Mouse (Mus musculus): ENCODE measurements around the gene Asb18. TPM values are rescaled to one million over a fixed set of nuclear protein-coding genes. Genes with fewer than 3 reads are reported as not detected.

The Asb18 gene
- polyA plus RNA-seq (2014; fragmentation: Nextera tagmentation; extraction: Ambion mirVana), result 0.06 TPM in 1 of 2 replicates, not detected in the other

DNA sequence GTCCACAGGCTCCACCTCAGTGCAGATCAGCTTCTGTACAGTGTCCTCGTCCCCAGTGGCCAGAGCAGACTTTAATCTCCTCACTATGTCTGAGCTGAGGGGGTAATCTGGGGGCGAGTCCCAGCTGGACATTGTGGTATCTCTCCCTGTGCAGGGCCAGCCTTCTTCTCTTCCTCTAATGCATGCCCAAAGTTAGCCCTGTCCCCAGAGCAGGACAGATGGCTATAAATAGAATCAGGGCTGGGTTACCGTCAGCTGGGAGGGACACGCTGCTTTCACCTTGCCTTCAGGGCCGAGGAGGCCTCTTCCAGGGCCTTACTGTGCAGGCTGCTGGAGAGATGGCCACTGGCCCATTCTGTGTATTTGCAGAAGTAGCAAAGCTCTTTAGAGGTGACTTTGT lies at the start of gene Asb18:
TSS of gene Asb18 (minus strand) at position 221 of the 400 bp plus-strand sequence.
- no peak within 1 kb of the TSS for H3K4me3 ChIP-seq (ENCODE audit: low read depth, low read length)
- no peak within 1 kb of the TSS for H3K27ac ChIP-seq (ENCODE audit: low read length)
- no peaks in the 10 kb centered on the region for H3K27me3 ChIP-seq (ENCODE audit: control insufficient read depth, insufficient read depth, low read length)
- 76% methylated on average over 5 of the region's 5 CpGs for WGBS
- H3K9me3 ChIP-seq (ENCODE audit: control insufficient read depth, low read depth, low read length), result no peaks in the 10 kb centered on the region
- no peak within 1 kb of the TSS for H3K9ac ChIP-seq (replicated peaks; ENCODE audit: low read depth, low read length)
- no peaks in the 10 kb centered on the region for H3K36me3 ChIP-seq (ENCODE audit: control insufficient read depth, insufficient read depth, low read length)
- H3K4me1 ChIP-seq (ENCODE audit: control insufficient read depth, insufficient read depth, low read length), result no peaks in the 10 kb centered on the region
- no peak within 1 kb of the TSS for H3K4me2 ChIP-seq (replicated peaks; ENCODE audit: low read depth, low read length)
- ATAC-seq (ENCODE audit: insufficient number of reproducible peaks, insufficient read depth, low FRiP score, low read depth), result no peak

GRCm38 (mm10) chr1:90060599-90060998 lies 46.1 kb upstream of the Asb18 start:
- no peak overlapping the region for H3K4me2 ChIP-seq (replicated peaks; ENCODE audit: low read depth, low read length)
- H3K36me3 ChIP-seq (ENCODE audit: control insufficient read depth, insufficient read depth, low read length), result no peaks in the 10 kb centered on the region
- H3K4me1 ChIP-seq (ENCODE audit: control insufficient read depth, insufficient read depth, low read length), result no peaks in the 10 kb centered on the region
- ATAC-seq (ENCODE audit: insufficient number of reproducible peaks, insufficient read depth, low FRiP score, low read depth), result peak; percentile 35; the same call in 1 of the 2 replicates
- H3K9ac ChIP-seq (replicated peaks; ENCODE audit: low read depth, low read length), result no peak overlapping the region
- H3K9me3 ChIP-seq (ENCODE audit: control insufficient read depth, low read depth, low read length), result no peaks in the 10 kb centered on the region
- no peak overlapping the region for H3K4me3 ChIP-seq (ENCODE audit: low read depth, low read length)
- 19% methylated on average over 7 of the region's 7 CpGs for WGBS
- no peak overlapping the region for H3K27ac ChIP-seq (ENCODE audit: low read length)
- no peaks in the 10 kb centered on the region for H3K27me3 ChIP-seq (ENCODE audit: control insufficient read depth, insufficient read depth, low read length)

GRCm38 (mm10) chr1:90060054-90060453 lies 45.6 kb upstream of the Asb18 start:
- ATAC-seq (ENCODE audit: insufficient number of reproducible peaks, insufficient read depth, low FRiP score, low read depth), result no peak
- Histone ChIP-seq H3K4me2 (replicated peaks; ENCODE audit: low read depth, low read length) (no peak overlapping the region), H3K27ac (ENCODE audit: low read length) (no peak overlapping the region), H3K4me1 (ENCODE audit: control insufficient read depth, insufficient read depth, low read length) (no peaks in the 10 kb centered on the region), H3K9me3 (ENCODE audit: control insufficient read depth, low read depth, low read length) (no peaks in the 10 kb centered on the region), H3K27me3 (ENCODE audit: control insufficient read depth, insufficient read depth, low read length) (no peaks in the 10 kb centered on the region), H3K9ac (replicated peaks; ENCODE audit: low read depth, low read length) (no peak overlapping the region), H3K4me3 (ENCODE audit: low read depth, low read length) (no peak overlapping the region), H3K36me3 (ENCODE audit: control insufficient read depth, insufficient read depth, low read length) (no peaks in the 10 kb centered on the region)
- 70% methylated on average over 3 of the region's 3 CpGs for WGBS

DNA sequence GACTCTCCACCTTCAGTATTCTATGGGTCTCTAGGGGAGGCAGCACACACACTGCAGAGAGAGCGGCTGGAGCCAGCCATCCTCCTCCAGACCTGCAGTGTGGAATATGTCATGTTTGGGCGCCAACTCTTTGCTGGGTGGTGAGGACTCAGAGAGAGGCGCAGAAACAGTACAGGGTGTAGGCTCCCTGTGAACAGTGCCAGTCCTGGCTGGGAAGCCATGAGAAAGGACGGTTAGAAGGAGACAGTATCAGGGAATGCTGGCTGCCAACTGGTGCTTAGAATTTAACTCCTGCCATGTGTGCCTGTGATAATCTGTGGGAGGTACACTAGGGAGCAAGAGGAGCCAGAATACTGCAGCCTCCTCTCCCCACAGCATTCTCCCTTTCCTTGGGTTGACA lies 40.5 kb upstream of the Asb18 start:
- Histone ChIP-seq H3K27ac (ENCODE audit: low read length) (no peak overlapping the region), H3K9me3 (ENCODE audit: control insufficient read depth, low read depth, low read length) (no peaks in the 10 kb centered on the region), H3K4me2 (replicated peaks; ENCODE audit: low read depth, low read length) (no peak overlapping the region), H3K27me3 (ENCODE audit: control insufficient read depth, insufficient read depth, low read length) (no peaks in the 10 kb centered on the region), H3K4me1 (ENCODE audit: control insufficient read depth, insufficient read depth, low read length) (peaks cover 5% of the 10 kb centered on the region), H3K36me3 (ENCODE audit: control insufficient read depth, insufficient read depth, low read length) (no peaks in the 10 kb centered on the region), H3K4me3 (ENCODE audit: low read depth, low read length) (no peak overlapping the region), H3K9ac (replicated peaks; ENCODE audit: low read depth, low read length) (no peak overlapping the region)
- ATAC-seq (ENCODE audit: insufficient number of reproducible peaks, insufficient read depth, low FRiP score, low read depth), result no peak
- WGBS, result 86% methylated on average over 4 of the region's 4 CpGs

DNA sequence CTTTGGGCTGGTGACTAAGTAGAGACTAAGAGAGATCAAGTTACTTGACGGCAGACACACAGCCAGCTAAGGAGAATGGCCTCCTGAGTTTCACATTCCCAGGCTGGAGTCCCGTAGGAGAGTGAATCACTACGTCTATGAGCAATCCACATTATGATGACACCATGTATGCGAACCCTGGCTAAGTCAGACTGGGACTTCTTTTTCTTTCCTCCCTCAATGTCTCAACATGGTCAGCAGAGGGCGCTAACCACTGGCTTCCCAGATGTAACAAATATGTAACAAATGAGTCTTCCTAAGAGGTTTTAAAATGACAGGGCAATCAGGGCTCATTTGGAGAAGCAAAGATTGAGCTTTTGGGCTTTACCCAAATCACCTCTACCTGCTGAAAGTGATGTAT lies 36.9 kb upstream of the Asb18 start:
- Histone ChIP-seq H3K9ac (replicated peaks; ENCODE audit: low read depth, low read length) (no peak overlapping the region), H3K36me3 (ENCODE audit: control insufficient read depth, insufficient read depth, low read length) (no peaks in the 10 kb centered on the region), H3K4me3 (ENCODE audit: low read depth, low read length) (no peak overlapping the region), H3K27me3 (ENCODE audit: control insufficient read depth, insufficient read depth, low read length) (no peaks in the 10 kb centered on the region), H3K27ac (ENCODE audit: low read length) (no peak overlapping the region), H3K4me2 (replicated peaks; ENCODE audit: low read depth, low read length) (no peak overlapping the region), H3K9me3 (ENCODE audit: control insufficient read depth, low read depth, low read length) (no peaks in the 10 kb centered on the region), H3K4me1 (ENCODE audit: control insufficient read depth, insufficient read depth, low read length) (peaks cover 9% of the 10 kb centered on the region)
- ATAC-seq (ENCODE audit: insufficient number of reproducible peaks, insufficient read depth, low FRiP score, low read depth), result no peak
- 33% methylated on average over 5 of the region's 5 CpGs for WGBS

- Histone ChIP-seq H3K27me3 (ENCODE audit: control insufficient read depth, insufficient read depth, low read length) (no peaks in the 10 kb centered on the region), H3K9me3 (ENCODE audit: control insufficient read depth, low read depth, low read length) (no peaks in the 10 kb centered on the region), H3K4me2 (replicated peaks; ENCODE audit: low read depth, low read length) (no peak overlapping the region), H3K9ac (replicated peaks; ENCODE audit: low read depth, low read length) (no peak overlapping the region), H3K27ac (ENCODE audit: low read length) (no peak overlapping the region), H3K36me3 (ENCODE audit: control insufficient read depth, insufficient read depth, low read length) (no peaks in the 10 kb centered on the region), H3K4me3 (ENCODE audit: low read depth, low read length) (no peak overlapping the region), H3K4me1 (ENCODE audit: control insufficient read depth, insufficient read depth, low read length) (peaks cover 9% of the 10 kb centered on the region)
- WGBS, result 32% methylated on average over 20 of the region's 20 CpGs
- ATAC-seq (ENCODE audit: insufficient number of reproducible peaks, insufficient read depth, low FRiP score, low read depth), result no peak
These were observed 35.7 kb upstream of the Asb18 start for GRCm38 (mm10) chr1:90050046-90050739.

DNA sequence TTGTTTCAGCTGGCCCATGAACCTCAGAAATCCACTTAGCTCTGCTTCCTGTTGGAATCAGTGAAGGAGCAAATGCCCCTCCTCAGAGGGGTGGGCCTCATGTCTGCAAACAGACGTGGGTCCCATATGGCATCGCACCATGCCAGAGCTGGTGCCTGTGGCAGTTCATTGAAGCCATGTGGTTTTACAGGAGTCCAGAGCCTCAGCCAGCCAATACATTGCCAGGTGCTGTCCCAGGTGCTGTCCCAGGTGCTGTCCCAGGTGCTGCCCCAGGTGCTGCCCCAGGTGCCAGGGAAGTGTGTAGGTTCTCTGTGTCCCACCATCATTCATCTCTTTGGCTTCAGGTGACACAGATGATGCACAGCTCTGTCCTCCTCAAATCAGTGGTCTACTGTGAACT lies 13.8 kb upstream of the Asb18 start:
- 62% methylated on average over 2 of the region's 2 CpGs for WGBS
- no peak overlapping the region for H3K4me2 ChIP-seq (replicated peaks; ENCODE audit: low read depth, low read length)
- no peaks in the 10 kb centered on the region for H3K36me3 ChIP-seq (ENCODE audit: control insufficient read depth, insufficient read depth, low read length)
- H3K9me3 ChIP-seq (ENCODE audit: control insufficient read depth, low read depth, low read length), result no peaks in the 10 kb centered on the region
- no peaks in the 10 kb centered on the region for H3K4me1 ChIP-seq (ENCODE audit: control insufficient read depth, insufficient read depth, low read length)
- H3K27ac ChIP-seq (ENCODE audit: low read length), result no peak overlapping the region
- H3K9ac ChIP-seq (replicated peaks; ENCODE audit: low read depth, low read length), result no peak overlapping the region
- no peak for ATAC-seq (ENCODE audit: insufficient number of reproducible peaks, insufficient read depth, low FRiP score, low read depth)
- H3K27me3 ChIP-seq (ENCODE audit: control insufficient read depth, insufficient read depth, low read length), result 0 out of 2 replicates have a peak, but pooled peaks cover 3% of the 10 kb centered on the region
- H3K4me3 ChIP-seq (ENCODE audit: low read depth, low read length), result no peak overlapping the region

DNA sequence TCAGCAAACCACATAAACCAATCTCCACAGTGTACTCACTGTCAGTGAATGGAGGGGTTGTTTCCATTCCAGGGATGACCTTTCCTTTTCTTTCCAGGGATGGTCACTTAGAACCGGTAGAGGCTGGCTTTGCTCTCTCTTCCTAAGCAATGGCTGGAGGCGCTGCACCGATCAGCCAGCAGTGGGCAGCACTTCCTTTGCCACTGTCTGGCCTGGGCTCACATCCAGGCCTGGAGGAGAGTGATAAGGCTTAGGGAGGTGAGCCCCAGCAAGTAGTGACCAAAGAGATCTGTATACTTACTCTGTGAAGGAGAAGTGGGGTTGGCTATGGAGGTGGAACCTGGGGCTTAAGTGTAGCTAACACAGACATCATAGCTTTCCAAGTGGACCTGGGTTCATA lies 12.5 kb upstream of the Asb18 start:
- ATAC-seq (ENCODE audit: insufficient number of reproducible peaks, insufficient read depth, low FRiP score, low read depth), result no peak

DNA sequence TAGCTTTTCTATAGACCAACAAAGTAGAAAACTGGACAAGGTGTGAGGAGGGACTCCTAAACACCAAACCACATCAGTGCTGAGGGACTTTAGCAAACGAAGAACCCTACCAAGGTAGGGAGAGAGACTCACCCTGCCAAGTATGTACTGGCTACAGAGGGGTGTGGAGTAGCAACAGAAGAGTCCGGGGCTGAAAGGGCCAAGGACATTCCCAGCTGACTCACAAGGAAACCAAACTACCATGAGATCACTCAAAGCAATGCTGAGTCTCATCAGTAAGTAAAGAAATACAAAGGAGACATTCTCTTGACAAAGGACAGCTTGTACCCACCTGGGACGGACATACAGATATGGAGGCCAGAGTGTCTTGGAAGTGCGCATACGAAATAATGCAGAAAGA lies 5.9 kb upstream of the Asb18 start:
- H3K4me1 ChIP-seq (ENCODE audit: control insufficient read depth, insufficient read depth, low read length), result no peaks in the 10 kb centered on the region
- 0 out of 2 replicates have a peak, but pooled peaks cover 3% of the 10 kb centered on the region for H3K27me3 ChIP-seq (ENCODE audit: control insufficient read depth, insufficient read depth, low read length)
- H3K4me2 ChIP-seq (replicated peaks; ENCODE audit: low read depth, low read length), result no peak overlapping the region
- H3K4me3 ChIP-seq (ENCODE audit: low read depth, low read length), result no peak overlapping the region
- 88% methylated on average over 5 of the region's 5 CpGs for WGBS
- ATAC-seq (ENCODE audit: insufficient number of reproducible peaks, insufficient read depth, low FRiP score, low read depth), result no peak
- no peak overlapping the region for H3K27ac ChIP-seq (ENCODE audit: low read length)
- no peaks in the 10 kb centered on the region for H3K36me3 ChIP-seq (ENCODE audit: control insufficient read depth, insufficient read depth, low read length)
- no peaks in the 10 kb centered on the region for H3K9me3 ChIP-seq (ENCODE audit: control insufficient read depth, low read depth, low read length)
- no peak overlapping the region for H3K9ac ChIP-seq (replicated peaks; ENCODE audit: low read depth, low read length)

More for the DNA sequence above, 12.5 kb upstream of the Asb18 start:
- Histone ChIP-seq H3K9me3 (ENCODE audit: control insufficient read depth, low read depth, low read length) (no peaks in the 10 kb centered on the region), H3K9ac (replicated peaks; ENCODE audit: low read depth, low read length) (no peak overlapping the region), H3K4me3 (ENCODE audit: low read depth, low read length) (no peak overlapping the region), H3K27me3 (ENCODE audit: control insufficient read depth, insufficient read depth, low read length) (0 out of 2 replicates have a peak, but pooled peaks cover 3% of the 10 kb centered on the region), H3K36me3 (ENCODE audit: control insufficient read depth, insufficient read depth, low read length) (no peaks in the 10 kb centered on the region), H3K4me1 (ENCODE audit: control insufficient read depth, insufficient read depth, low read length) (no peaks in the 10 kb centered on the region), H3K27ac (ENCODE audit: low read length) (no peak overlapping the region), H3K4me2 (replicated peaks; ENCODE audit: low read depth, low read length) (no peak overlapping the region)
- 29% methylated on average over 3 of the region's 3 CpGs for WGBS

Measured in stomach, embryonic 14.5 days (tissue).